ENCODE assay signal across 8 mouse cellular contexts in genomic region chr15:103239685-103240159, GRCm38 (mm10). TPM values are rescaled to one million over a fixed set of nuclear protein-coding genes. Genes with fewer than 3 reads are reported as not detected.
DNase-seq lines count a peak whose midpoint lies in the region; ATAC-seq and TF ChIP-seq lines count a peak whose summit lies in the region.

TSS of gene Cbx5 (minus strand) at chr15:103239816.

- peak within 1 kb of the TSS; percentile 59 to 77 (median 74) for H3K4me3 ChIP-seq in CH12.LX (replicated peaks in 1 of 3; ENCODE audit: low read depth in 2 of 3, low read length in 2 of 3, poor library complexity in 1 of 3)
- H3K4me3 ChIP-seq in forebrain, embryonic 12.5 days (replicated peaks), result peak within 1 kb of the TSS; percentile 62
- peak within 1 kb of the TSS; percentile 65 for H3K4me3 ChIP-seq in heart, postnatal 0 days (ENCODE audit: low read depth, low read length)
- peak within 1 kb of the TSS; percentile 86 for H3K4me3 ChIP-seq in liver, embryonic 16.5 days (ENCODE audit: low read depth, low read length)
- peak within 1 kb of the TSS; percentile 54 for H3K4me3 ChIP-seq in neural tube, embryonic 13.5 days
- peak within 1 kb of the TSS; percentile 99 for H3K4me3 ChIP-seq in testis, adult 2 months (ENCODE audit: control insufficient read depth, low read depth, low read length)

- in situ Hi-C loops in CH12.LX (cut with MboI; ENCODE audit: low pct_ligation_motif_present, low pct_unique_long_range_greater_than_20kb, low sequenced_read_pairs), result no loop called here

- no peaks in the 10 kb centered on the region for H3K9me3 ChIP-seq in CH12.LX (replicated peaks; ENCODE audit: low read length)
- H3K9me3 ChIP-seq in forebrain, embryonic 12.5 days, result no peaks in the 10 kb centered on the region
- no peaks in the 10 kb centered on the region for H3K9me3 ChIP-seq in heart, postnatal 0 days (replicated peaks; ENCODE audit: control insufficient read depth, low read length)
- no peaks in the 10 kb centered on the region for H3K9me3 ChIP-seq in liver, embryonic 16.5 days (replicated peaks; ENCODE audit: control insufficient read depth, low read length)
- no peaks in the 10 kb centered on the region for H3K9me3 ChIP-seq in neural tube, embryonic 13.5 days

- peaks cover 29 to 46% of the 10 kb centered on the region in 2 experiments for H3K36me3 ChIP-seq in CH12.LX (replicated peaks in 1 of 2; ENCODE audit: control insufficient read depth in 1 of 2, insufficient read depth in 1 of 2, low read length in 1 of 2)
- H3K36me3 ChIP-seq in forebrain, embryonic 12.5 days (replicated peaks), result peaks cover 43% of the 10 kb centered on the region
- H3K36me3 ChIP-seq in heart, postnatal 0 days (replicated peaks; ENCODE audit: control insufficient read depth, insufficient read depth, low read length), result peaks cover 32% of the 10 kb centered on the region
- H3K36me3 ChIP-seq in liver, embryonic 16.5 days (ENCODE audit: control insufficient read depth, insufficient read depth), result peaks cover 36% of the 10 kb centered on the region
- peaks cover 38% of the 10 kb centered on the region for H3K36me3 ChIP-seq in neural tube, embryonic 13.5 days
- H3K36me3 ChIP-seq in testis, adult 2 months (ENCODE audit: control insufficient read depth, insufficient read depth, low read length), result peaks cover 2% of the 10 kb centered on the region

- dilution Hi-C loops in CH12.LX (cut with MboI; ENCODE audit: extremely low pct_ligation_motif_present, extremely low pct_unique_long_range_greater_than_20kb, low sequenced_read_pairs), result no loop called here

- peak within 1 kb of the TSS; percentile 86 for H3K27ac ChIP-seq in CH12.LX (ENCODE audit: insufficient read depth, low read depth)
- H3K27ac ChIP-seq in forebrain, embryonic 12.5 days, result peak within 1 kb of the TSS; percentile 96
- peak within 1 kb of the TSS; percentile 95 for H3K27ac ChIP-seq in heart, postnatal 0 days (ENCODE audit: low read depth)
- H3K27ac ChIP-seq in liver, embryonic 16.5 days (ENCODE audit: low read length), result peak within 1 kb of the TSS; percentile 99
- H3K27ac ChIP-seq in neural tube, embryonic 13.5 days (replicated peaks), result peak within 1 kb of the TSS; percentile 91
- peak within 1 kb of the TSS; percentile 99 for H3K27ac ChIP-seq in testis, adult 2 months (ENCODE audit: control insufficient read depth, insufficient read depth, low read depth, low read length)

- TF ChIP-seq POLR2A in CH12.LX (IDR thresholded peaks at IDR 0.05; ENCODE audit: low read depth, low read length), result peak; percentile 84
- TF ChIP-seq POLR2A in testis, adult 2 months (IDR thresholded peaks at IDR 0.05; ENCODE audit: control insufficient read depth, low read depth, low read length), result peak; percentile 97

- TF ChIP-seq EP300 in CH12.LX (IDR thresholded peaks at IDR 0.05; ENCODE audit: low read length), result no peak
- no peak; the same call in 1 of the 2 replicates for TF ChIP-seq EP300 in heart, postnatal 0 days (IDR thresholded peaks at IDR 0.05; ENCODE audit: low read depth)

- H3K4me1 ChIP-seq in CH12.LX (ENCODE audit: control insufficient read depth in 1 of 2, insufficient read depth in 2 of 2), result peaks cover 0 to 29% of the 10 kb centered on the region in 2 experiments; a peak in 3 of 4 replicates
- H3K4me1 ChIP-seq in forebrain, embryonic 12.5 days, result peaks cover 39% of the 10 kb centered on the region
- peaks cover 23% of the 10 kb centered on the region for H3K4me1 ChIP-seq in heart, postnatal 0 days (ENCODE audit: control insufficient read depth, insufficient read depth)
- peaks cover 25% of the 10 kb centered on the region for H3K4me1 ChIP-seq in liver, embryonic 16.5 days (ENCODE audit: control insufficient read depth, low read depth, low read length)
- H3K4me1 ChIP-seq in neural tube, embryonic 13.5 days (replicated peaks), result peaks cover 51% of the 10 kb centered on the region
- no peaks in the 10 kb centered on the region for H3K4me1 ChIP-seq in testis, adult 2 months (ENCODE audit: control insufficient read depth, insufficient read depth, low read length)

- peaks cover 74% of the 10 kb centered on the region for H3K79me2 ChIP-seq in CH12.LX (replicated peaks; ENCODE audit: control insufficient read depth, extremely low read depth, insufficient read depth, poor library complexity, severe bottlenecking)

- under 1% methylated on average over 39 of the region's 39 CpGs for WGBS in forebrain, embryonic 12.5 days
- WGBS in heart, postnatal 0 days, result under 1% methylated on average over 39 of the region's 39 CpGs
- under 1% methylated on average over 39 of the region's 39 CpGs for WGBS in liver, embryonic 16.5 days (ENCODE audit: insufficient replicate concordance)
- WGBS in neural tube, embryonic 13.5 days, result under 1% methylated on average over 39 of the region's 39 CpGs

- no peak for TF ChIP-seq CTCF in CH12.LX (conservative IDR thresholded peaks at IDR 0.05 in 1 of 2, IDR thresholded peaks at IDR 0.05 in 1 of 2; ENCODE audit: low read depth in 2 of 2, low read length in 2 of 2)
- no peak for TF ChIP-seq CTCF in heart, postnatal 0 days (IDR thresholded peaks at IDR 0.05; ENCODE audit: low read depth)
- TF ChIP-seq CTCF in testis, adult 2 months (IDR thresholded peaks at IDR 0.05; ENCODE audit: control insufficient read depth, insufficient read depth, insufficient replicate concordance, low read depth, low read length), result no peak

- peak; percentile 92 for ATAC-seq in forebrain, embryonic 12.5 days (ENCODE audit: low FRiP score)
- ATAC-seq in heart, postnatal 0 days (ENCODE audit: insufficient read depth, low read depth), result peak; percentile 90
- peak; percentile 79 for ATAC-seq in liver, embryonic 16.5 days (ENCODE audit: low read depth)
- ATAC-seq in neural tube, embryonic 13.5 days (ENCODE audit: low read depth), result peak; percentile 95

- DNase-seq in CH12.LX (ENCODE audit: extremely low read depth), result peak; percentile 99
- peak; percentile 90 for DNase-seq in c-Kit-positive CD71-positive TER-119-positive erythroid progenitor cells, embryonic 14.5 days (ENCODE audit: low spot score)
- peak; percentile 97 for DNase-seq in heart, postnatal 0 days (ENCODE audit: low spot score)
- DNase-seq in kidney, postnatal 4 days, result peak; percentile 97 to 99

- no peak for TF ChIP-seq RAD21 in CH12.LX (IDR thresholded peaks at IDR 0.05; ENCODE audit: low read depth, low read length)

- peak within 1 kb of the TSS; percentile 99 for H3K4me2 ChIP-seq in CH12.LX (ENCODE audit: insufficient read depth, low read depth, poor library complexity, severe bottlenecking)
- peak within 1 kb of the TSS; percentile 92 for H3K4me2 ChIP-seq in forebrain, embryonic 12.5 days
- H3K4me2 ChIP-seq in heart, postnatal 0 days (ENCODE audit: low read depth, low read length), result peak within 1 kb of the TSS; percentile 62
- peak within 1 kb of the TSS; percentile 85 for H3K4me2 ChIP-seq in liver, embryonic 16.5 days (ENCODE audit: low read depth, low read length)
- H3K4me2 ChIP-seq in neural tube, embryonic 13.5 days, result peak within 1 kb of the TSS; percentile 91

- no peaks in the 10 kb centered on the region for H3K27me3 ChIP-seq in CH12.LX (replicated peaks)
- no peaks in the 10 kb centered on the region for H3K27me3 ChIP-seq in forebrain, embryonic 12.5 days
- no peaks in the 10 kb centered on the region for H3K27me3 ChIP-seq in heart, postnatal 0 days (ENCODE audit: control insufficient read depth, insufficient read depth, low read length)
- no peaks in the 10 kb centered on the region for H3K27me3 ChIP-seq in liver, embryonic 16.5 days (ENCODE audit: control insufficient read depth, insufficient read depth, low read depth, low read length)
- no peaks in the 10 kb centered on the region for H3K27me3 ChIP-seq in neural tube, embryonic 13.5 days
- H3K27me3 ChIP-seq in testis, adult 2 months (ENCODE audit: control insufficient read depth, insufficient read depth, low read length), result no peaks in the 10 kb centered on the region

- peak within 1 kb of the TSS; percentile 96 for H3K9ac ChIP-seq in CH12.LX (ENCODE audit: insufficient read depth, low read depth)
- H3K9ac ChIP-seq in forebrain, embryonic 12.5 days, result peak within 1 kb of the TSS; percentile 78
- peak within 1 kb of the TSS; percentile 84 for H3K9ac ChIP-seq in heart, postnatal 0 days (replicated peaks; ENCODE audit: low read depth, low read length)
- peak within 1 kb of the TSS; percentile 85 for H3K9ac ChIP-seq in liver, embryonic 16.5 days (ENCODE audit: low read depth, low read length)
- peak within 1 kb of the TSS; percentile 76 for H3K9ac ChIP-seq in neural tube, embryonic 13.5 days

TF ChIP-seq in CH12.LX, 34 proteins besides CTCF, POLR2A, EP300 and RAD21 (continues in another document):
- no peak for TF ChIP-seq ETS1 (conservative IDR thresholded peaks at IDR 0.05; ENCODE audit: low read depth, low read length)
- peak; percentile 92 for TF ChIP-seq MYC (IDR thresholded peaks at IDR 0.05; ENCODE audit: low read depth, low read length)
- no peak for TF ChIP-seq RCOR1 (conservative IDR thresholded peaks at IDR 0.05; ENCODE audit: low read depth, low read length)
- no peak; the same call in 1 of the 2 replicates for TF ChIP-seq MEF2A (IDR thresholded peaks at IDR 0.05; ENCODE audit: borderline replicate concordance, low read depth, low read length)
- peak; percentile 95 for TF ChIP-seq MAX (IDR thresholded peaks at IDR 0.05; ENCODE audit: low read length)
- no peak for TF ChIP-seq POLR2AphosphoS2 (IDR thresholded peaks at IDR 0.05; ENCODE audit: low read depth, low read length)
- no peak for TF ChIP-seq SMC3 (IDR thresholded peaks at IDR 0.05; ENCODE audit: low read depth, low read length)
- TF ChIP-seq USF1 (IDR thresholded peaks at IDR 0.05; ENCODE audit: low read depth, low read length), result no peak
- no peak for TF ChIP-seq CHD2 (IDR thresholded peaks at IDR 0.05; ENCODE audit: low read length)
- no peak; the same call in 1 of the 2 replicates for TF ChIP-seq IRF4 (IDR thresholded peaks at IDR 0.05; ENCODE audit: low read depth, low read length)
- no peak for TF ChIP-seq UBTF (IDR thresholded peaks at IDR 0.05; ENCODE audit: low read depth, low read length)
- peak; percentile 76; the same call in 1 of the 2 replicates for TF ChIP-seq TCF12 (IDR thresholded peaks at IDR 0.05; ENCODE audit: low read depth, low read length)
- no peak for TF ChIP-seq PAX5 (IDR thresholded peaks at IDR 0.05; ENCODE audit: low read length)
- TF ChIP-seq BHLHE40 (IDR thresholded peaks at IDR 0.05; ENCODE audit: low read depth, low read length), result peak; percentile 67

RNA-seq across cellular contexts. Expression of gene Cbx5, which starts in this region (rescaled TPM):
- total RNA-seq in CH12.LX (2012; rRNA removed), result 94.9 and 99.6 TPM in 2 replicates
- 152 and 171 TPM in 2 replicates for total RNA-seq in CH12.LX (2014; rRNA removed)
- polyA plus RNA-seq in CH12.LX (2012; ENCODE audit: insufficient read length, low read depth), result 128 and 151 TPM in 2 replicates
- polyA plus RNA-seq in forebrain, embryonic 12.5 days (2016; fragmentation: Nextera tagmentation; extraction: Ambion mirVana), result 233 and 250 TPM in 2 replicates
- total RNA-seq in heart, postnatal 0 days (2014; rRNA removed; ENCODE audit: low replicate concordance), result 54.1 and 81.6 TPM in 2 replicates
- polyA plus RNA-seq in heart, postnatal 0 days (2015; fragmentation: Nextera tagmentation; extraction: Ambion mirVana), result 41.5 and 42.1 TPM in 2 replicates
- 40.6 and 45.9 TPM in 2 replicates for polyA plus RNA-seq in liver, embryonic 16.5 days (2015; fragmentation: Nextera tagmentation; extraction: Ambion mirVana)
- polyA plus RNA-seq in neural tube, embryonic 13.5 days (2015; fragmentation: Nextera tagmentation; extraction: Ambion mirVana), result 104 and 116 TPM in 2 replicates
- polyA plus RNA-seq in testis, adult 2 months (2012; rRNA removed), result 11.8 and 15.7 TPM in 2 replicates

Comparison
In these comparisons a context has a peak if more than half of its experiments do, and no peak if none do; other contexts are left out.
1. Peak in every context shown above with its lines: DNase-seq, ATAC-seq, H3K4me3 ChIP-seq and H3K27ac ChIP-seq.